Mouse (Mus musculus): ENCODE results near the gene Sctr. TPM values are rescaled to one million over a fixed set of nuclear protein-coding genes. Genes with fewer than 3 reads are reported as not detected.

Sctr gene
- polyA plus RNA-seq, 2 experiments: 0.03 TPM; not detected in 1

- no peak for ATAC-seq (ENCODE audit: insufficient read depth)
- TF ChIP-seq EP300 (IDR thresholded peaks at IDR 0.05; ENCODE audit: low read depth) (no peak), CTCF (IDR thresholded peaks at IDR 0.05; ENCODE audit: low read depth) (0 out of 2 replicates have a peak, but pooled peaks have one; percentile 16)
- no peak overlapping the region for H3K9ac ChIP-seq (replicated peaks)
- no peak overlapping the region for H3K4me3 ChIP-seq (ENCODE audit: insufficient read depth in 1 of 2, low read depth in 2 of 2, low read length in 2 of 2)
- 71% methylated on average over 5 of the region's 5 CpGs for WGBS (ENCODE audit: insufficient replicate concordance)
- no peak overlapping the region for H3K27ac ChIP-seq
- DNase-seq (ENCODE audit: low read depth in 3 of 3, low spot score in 3 of 3): no peak
- H3K36me3 ChIP-seq (replicated peaks; ENCODE audit: control insufficient read depth, insufficient read depth, low read depth): no peaks in the 10 kb centered on the region
- peaks cover 0 to 2% of the 10 kb centered on the region in 2 experiments; a peak in 2 of 4 replicates for H3K4me1 ChIP-seq (replicated peaks; ENCODE audit: control insufficient read depth in 2 of 2, insufficient read depth in 2 of 2, low read length in 1 of 2)
- H3K27me3 ChIP-seq (ENCODE audit: control insufficient read depth, insufficient read depth, low read length): no peaks in the 10 kb centered on the region
- H3K9me3 ChIP-seq (ENCODE audit: control insufficient read depth, low read length): no peaks in the 10 kb centered on the region
- H3K4me2 ChIP-seq (ENCODE audit: low read depth): no peak overlapping the region
These were observed 98.9 kb downstream of the Sctr start for GRCm38 (mm10) chr1:120105556-120105959.

GRCm38 (mm10) chr1:120109741-120110432 lies 103.2 kb downstream of the Sctr start:
- H3K4me1 ChIP-seq (replicated peaks; ENCODE audit: control insufficient read depth in 2 of 2, insufficient read depth in 2 of 2, low read length in 1 of 2): peaks cover 0 to 3% of the 10 kb centered on the region in 2 experiments; a peak in 1 of 4 replicates
- no peaks in the 10 kb centered on the region for H3K27me3 ChIP-seq (ENCODE audit: control insufficient read depth, insufficient read depth, low read length)
- H3K9ac ChIP-seq (replicated peaks): no peak overlapping the region
- TF ChIP-seq CTCF (IDR thresholded peaks at IDR 0.05; ENCODE audit: low read depth) (no peak), EP300 (IDR thresholded peaks at IDR 0.05; ENCODE audit: low read depth) (no peak)
- ATAC-seq (ENCODE audit: insufficient read depth) (no peak), DNase-seq (ENCODE audit: low read depth in 3 of 3, low spot score in 3 of 3) (no peak)
- no peak overlapping the region for H3K4me3 ChIP-seq (ENCODE audit: insufficient read depth in 1 of 2, low read depth in 2 of 2, low read length in 2 of 2)
- H3K27ac ChIP-seq: no peak overlapping the region
- H3K9me3 ChIP-seq (ENCODE audit: control insufficient read depth, low read length): no peaks in the 10 kb centered on the region; the same call in 1 of the 2 replicates
- H3K36me3 ChIP-seq (replicated peaks; ENCODE audit: control insufficient read depth, insufficient read depth, low read depth): peaks cover 11% of the 10 kb centered on the region
- H3K4me2 ChIP-seq (ENCODE audit: low read depth): no peak overlapping the region
- WGBS (ENCODE audit: insufficient replicate concordance): 75% methylated on average over 19 of the region's 19 CpGs

DNA sequence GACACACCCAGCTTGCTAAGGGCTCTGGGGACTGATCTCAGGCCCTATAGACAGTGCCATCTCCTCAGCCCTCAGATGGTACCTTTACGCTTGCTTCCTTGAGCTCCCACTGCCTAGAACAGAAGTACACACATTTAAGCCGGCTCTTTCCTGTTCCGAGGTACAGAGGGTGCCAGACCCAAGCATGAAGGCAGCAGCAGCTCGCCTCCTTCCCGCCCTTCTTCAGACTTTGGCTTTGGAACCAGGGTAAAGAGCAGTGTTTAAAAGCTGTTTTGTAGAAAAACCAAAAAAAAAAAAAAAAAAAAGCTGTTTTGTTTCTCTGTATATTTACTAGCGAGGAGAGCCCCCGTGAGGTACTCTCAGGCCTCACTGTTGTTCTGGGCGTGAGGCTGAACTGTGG lies 105.1 kb downstream of the Sctr start:
- ATAC-seq (ENCODE audit: insufficient read depth): no peak
- H3K4me3 ChIP-seq (ENCODE audit: insufficient read depth in 1 of 2, low read depth in 2 of 2, low read length in 2 of 2): no peak overlapping the region
- no peak overlapping the region for H3K9ac ChIP-seq (replicated peaks)
- H3K27me3 ChIP-seq (ENCODE audit: control insufficient read depth, insufficient read depth, low read length): no peaks in the 10 kb centered on the region
- TF ChIP-seq EP300 (IDR thresholded peaks at IDR 0.05; ENCODE audit: low read depth) (no peak), CTCF (IDR thresholded peaks at IDR 0.05; ENCODE audit: low read depth) (no peak)
- H3K27ac ChIP-seq: no peak overlapping the region
- H3K36me3 ChIP-seq (replicated peaks; ENCODE audit: control insufficient read depth, insufficient read depth, low read depth): peaks cover 20% of the 10 kb centered on the region
- H3K4me1 ChIP-seq (replicated peaks; ENCODE audit: control insufficient read depth in 2 of 2, insufficient read depth in 2 of 2, low read length in 1 of 2): peaks cover 0 to 3% of the 10 kb centered on the region in 2 experiments; a peak in 2 of 4 replicates
- no peak for DNase-seq (ENCODE audit: low read depth in 3 of 3, low spot score in 3 of 3)
- no peak overlapping the region for H3K4me2 ChIP-seq (ENCODE audit: low read depth)
- no peaks in the 10 kb centered on the region; the same call in 1 of the 2 replicates for H3K9me3 ChIP-seq (ENCODE audit: control insufficient read depth, low read length)
- WGBS (ENCODE audit: insufficient replicate concordance): 73% methylated on average over 8 of the region's 8 CpGs

DNA sequence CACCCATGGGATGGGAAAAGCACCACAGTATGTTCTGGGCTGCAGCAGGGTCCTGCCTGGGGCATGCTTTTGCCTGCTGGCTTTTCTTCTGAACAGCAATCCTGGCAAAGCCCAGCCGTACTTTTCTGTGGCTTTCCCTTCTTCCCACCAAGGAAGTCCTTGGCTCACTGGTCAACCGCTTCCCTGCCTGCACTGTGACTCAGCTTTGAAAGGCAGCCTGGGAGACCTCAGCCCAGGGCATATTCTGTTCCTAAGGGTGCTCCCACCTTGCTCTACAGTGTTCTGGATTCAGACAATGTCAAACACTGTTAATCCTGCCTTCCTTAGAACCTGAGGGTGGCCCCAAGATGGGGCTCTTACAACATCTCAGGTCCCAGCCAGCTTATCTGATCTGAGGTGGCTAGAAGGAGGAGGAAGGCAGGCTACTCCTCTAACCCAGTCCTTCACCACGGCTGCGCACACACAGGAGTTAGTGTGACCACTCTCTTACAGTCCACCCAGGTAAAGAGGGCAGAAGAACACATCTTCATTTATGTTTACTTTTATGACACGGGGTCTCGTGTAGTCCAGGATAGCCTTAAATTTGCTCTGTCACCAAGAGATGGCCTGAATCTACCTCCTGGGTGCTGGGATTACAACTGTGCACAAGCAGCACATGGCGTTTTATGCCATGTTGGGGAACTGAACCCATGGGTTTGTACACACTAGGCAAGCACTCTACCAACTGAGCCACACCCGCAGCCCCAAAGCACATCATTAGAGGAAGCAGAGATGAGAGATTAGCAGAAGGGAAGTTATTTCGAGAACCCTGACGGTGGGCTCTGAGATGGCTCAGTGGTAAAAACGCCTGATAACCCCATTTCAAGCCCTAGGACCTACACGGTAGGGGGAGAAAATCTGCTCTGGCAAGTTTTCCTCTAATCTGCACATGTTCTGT lies 105.8 kb downstream of the Sctr start:
- ATAC-seq (ENCODE audit: insufficient read depth): peak; percentile 19; the same call in 1 of the 2 replicates
- H3K27ac ChIP-seq: no peak overlapping the region

More for the DNA sequence above, 105.8 kb downstream of the Sctr start:
- no peak overlapping the region for H3K4me3 ChIP-seq (ENCODE audit: insufficient read depth in 1 of 2, low read depth in 2 of 2, low read length in 2 of 2)
- DNase-seq (ENCODE audit: low read depth in 3 of 3, low spot score in 3 of 3): no peak
- WGBS (ENCODE audit: insufficient replicate concordance): 38% methylated on average over 12 of the region's 12 CpGs
- peaks cover 20% of the 10 kb centered on the region for H3K36me3 ChIP-seq (replicated peaks; ENCODE audit: control insufficient read depth, insufficient read depth, low read depth)
- TF ChIP-seq CTCF (IDR thresholded peaks at IDR 0.05; ENCODE audit: low read depth) (no peak), EP300 (IDR thresholded peaks at IDR 0.05; ENCODE audit: low read depth) (no peak)
- no peak overlapping the region for H3K9ac ChIP-seq (replicated peaks)
- H3K27me3 ChIP-seq (ENCODE audit: control insufficient read depth, insufficient read depth, low read length): no peaks in the 10 kb centered on the region
- peaks cover 0 to 3% of the 10 kb centered on the region in 2 experiments; a peak in 2 of 4 replicates for H3K4me1 ChIP-seq (replicated peaks; ENCODE audit: control insufficient read depth in 2 of 2, insufficient read depth in 2 of 2, low read length in 1 of 2)
- no peaks in the 10 kb centered on the region; the same call in 1 of the 2 replicates for H3K9me3 ChIP-seq (ENCODE audit: control insufficient read depth, low read length)
- no peak overlapping the region for H3K4me2 ChIP-seq (ENCODE audit: low read depth)

Other genes with a start within 250 kb of the Sctr start
- 0.91 and 1.2 TPM in 2 replicates for gene Ptpn4, start 169.3 kb upstream of the Sctr start, polyA plus RNA-seq (2012; rRNA removed)
- 1.8 and 2.2 TPM in 2 replicates for gene Ptpn4, start 169.3 kb upstream of the Sctr start, polyA plus RNA-seq (2014; fragmentation: Nextera tagmentation; extraction: Ambion mirVana)
- 2.8 and 2.9 TPM in 2 replicates for gene Tmem177, start 93.7 kb upstream of the Sctr start, polyA plus RNA-seq (2012; rRNA removed)
- 3.8 and 3.9 TPM in 2 replicates for gene Tmem177, start 93.7 kb upstream of the Sctr start, polyA plus RNA-seq (2014; fragmentation: Nextera tagmentation; extraction: Ambion mirVana)
- 0.03 TPM in 1 of 2 replicates, not detected in the other for gene Cfap221, start 9.7 kb upstream of the Sctr start, polyA plus RNA-seq (2012; rRNA removed)
- gene Cfap221, start 9.7 kb upstream of the Sctr start, polyA plus RNA-seq (2014; fragmentation: Nextera tagmentation; extraction: Ambion mirVana): 0.05 TPM in 1 of 2 replicates, not detected in the other
- gene Tmem37, start 67.2 kb downstream of the Sctr start, polyA plus RNA-seq (2012; rRNA removed): 31.1 and 39.5 TPM in 2 replicates
- gene Tmem37, start 67.2 kb downstream of the Sctr start, polyA plus RNA-seq (2014; fragmentation: Nextera tagmentation; extraction: Ambion mirVana): 73.9 and 75.7 TPM in 2 replicates
- 208 and 340 TPM in 2 replicates for gene Dbi, start 114.2 kb downstream of the Sctr start, polyA plus RNA-seq (2012; rRNA removed)
- gene Dbi, start 114.2 kb downstream of the Sctr start, polyA plus RNA-seq (2014; fragmentation: Nextera tagmentation; extraction: Ambion mirVana): 633 and 662 TPM in 2 replicates
- 1.9 and 3.5 TPM in 2 replicates for gene 3110009E18Rik, start 114.3 kb downstream of the Sctr start, polyA plus RNA-seq (2012; rRNA removed)
- gene 3110009E18Rik, start 114.3 kb downstream of the Sctr start, polyA plus RNA-seq (2014; fragmentation: Nextera tagmentation; extraction: Ambion mirVana): 9.6 and 10.4 TPM in 2 replicates

Data from liver, embryonic 14.5 days (tissue).